Mouse (Mus musculus): Measurements from ENCODE around the gene Pphln1. TPM values are rescaled to one million over a fixed set of nuclear protein-coding genes. Genes with fewer than 3 reads are reported as not detected.

Pphln1 gene
- polyA plus RNA-seq, 1 experiment from 2014 or later: 11.3 TPM

GRCm38 (mm10) chr15:93537745-93538144, 139.6 kb downstream of the Pphln1 start:
- no peaks in the 10 kb centered on the region for H3K9me3 ChIP-seq (ENCODE audit: low read length)
- no peaks in the 10 kb centered on the region for H3K27me3 ChIP-seq (ENCODE audit: insufficient read depth, low read length)
- no peak for ATAC-seq
- no peaks in the 10 kb centered on the region for H3K36me3 ChIP-seq (replicated peaks; ENCODE audit: insufficient read depth, low read length)
- no peak overlapping the region for H3K27ac ChIP-seq (ENCODE audit: low read depth)
- WGBS (ENCODE audit: insufficient replicate concordance): 72% methylated on average over 7 of the region's 7 CpGs
- TF ChIP-seq EP300 (IDR thresholded peaks at IDR 0.05; ENCODE audit: low read depth): no peak
- no peak for TF ChIP-seq CTCF (IDR thresholded peaks at IDR 0.05; ENCODE audit: low read depth)
- DNase-seq: no peak
- no peak overlapping the region for H3K4me2 ChIP-seq (ENCODE audit: low read depth, low read length)
- H3K4me1 ChIP-seq (ENCODE audit: insufficient read depth): no peaks in the 10 kb centered on the region
- H3K9ac ChIP-seq (replicated peaks): no peak overlapping the region
- H3K4me3 ChIP-seq (ENCODE audit: low read depth, low read length): no peak overlapping the region

DNA sequence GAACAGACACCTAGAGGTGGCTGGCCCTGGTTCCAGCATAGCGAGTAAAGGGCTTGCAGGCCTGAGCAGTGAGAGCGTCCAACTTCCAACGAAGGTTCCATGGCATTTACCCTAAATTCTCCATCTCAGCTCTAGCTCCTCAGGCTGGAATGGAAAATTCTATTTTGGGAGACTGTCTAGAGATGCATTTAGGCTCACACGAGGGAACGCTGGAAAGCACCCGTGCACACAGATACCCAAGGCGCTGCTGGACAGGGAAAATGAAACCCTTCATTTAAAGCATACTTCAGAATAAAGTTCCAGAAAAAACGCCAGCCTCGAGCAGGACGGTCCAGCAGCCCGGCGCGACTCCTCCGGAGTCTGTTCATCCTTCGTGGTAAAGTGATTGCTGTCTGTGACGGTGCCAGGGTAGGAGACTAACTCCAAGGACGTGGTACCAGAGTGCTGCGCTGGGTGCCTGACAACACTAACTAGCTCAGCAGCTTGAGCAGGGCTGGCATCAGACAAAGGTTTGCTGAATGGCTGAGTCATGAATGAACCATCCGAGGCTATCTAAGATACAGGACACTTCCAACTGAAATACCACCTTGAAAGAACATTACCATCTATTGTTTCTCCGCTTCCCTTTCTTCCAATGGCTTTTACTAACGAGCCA, 140.5 kb downstream of the Pphln1 start:
- Histone ChIP-seq H3K4me2 (ENCODE audit: low read depth, low read length) (no peak overlapping the region), H3K4me3 (ENCODE audit: low read depth, low read length) (no peak overlapping the region), H3K9me3 (ENCODE audit: low read length) (no peaks in the 10 kb centered on the region), H3K27me3 (ENCODE audit: insufficient read depth, low read length) (no peaks in the 10 kb centered on the region), H3K4me1 (ENCODE audit: insufficient read depth) (no peaks in the 10 kb centered on the region), H3K27ac (ENCODE audit: low read depth) (no peak overlapping the region), H3K36me3 (replicated peaks; ENCODE audit: insufficient read depth, low read length) (no peaks in the 10 kb centered on the region), H3K9ac (replicated peaks) (no peak overlapping the region)
- DNase-seq: no peak
- 78% methylated on average over 21 of the region's 21 CpGs for WGBS (ENCODE audit: insufficient replicate concordance)
- ATAC-seq: no peak
- no peak for TF ChIP-seq EP300 (IDR thresholded peaks at IDR 0.05; ENCODE audit: low read depth)
- TF ChIP-seq CTCF (IDR thresholded peaks at IDR 0.05; ENCODE audit: low read depth): no peak

GRCm38 (mm10) chr15:93539415-93539814, 141.3 kb downstream of the Pphln1 start:
- Histone ChIP-seq H3K36me3 (replicated peaks; ENCODE audit: insufficient read depth, low read length) (no peaks in the 10 kb centered on the region), H3K27me3 (ENCODE audit: insufficient read depth, low read length) (no peaks in the 10 kb centered on the region), H3K4me3 (ENCODE audit: low read depth, low read length) (no peak overlapping the region), H3K4me1 (ENCODE audit: insufficient read depth) (no peaks in the 10 kb centered on the region), H3K9ac (replicated peaks) (no peak overlapping the region), H3K27ac (ENCODE audit: low read depth) (no peak overlapping the region), H3K9me3 (ENCODE audit: low read length) (no peaks in the 10 kb centered on the region), H3K4me2 (ENCODE audit: low read depth, low read length) (no peak overlapping the region)
- WGBS (ENCODE audit: insufficient replicate concordance): 68% methylated on average over 3 of the region's 3 CpGs
- DNase-seq: no peak
- no peak for TF ChIP-seq EP300 (IDR thresholded peaks at IDR 0.05; ENCODE audit: low read depth)
- no peak for TF ChIP-seq CTCF (IDR thresholded peaks at IDR 0.05; ENCODE audit: low read depth)
- no peak for ATAC-seq

Other genes with a start within 250 kb of the Pphln1 start
- gene Gxylt1, start 123.2 kb upstream of the Pphln1 start, polyA plus RNA-seq (2015; fragmentation: Nextera tagmentation; extraction: Ambion mirVana): 1.8 and 2.0 TPM in 2 replicates
- 25.7 and 26.4 TPM in 2 replicates for gene Yaf2, start 61.4 kb upstream of the Pphln1 start, polyA plus RNA-seq (2015; fragmentation: Nextera tagmentation; extraction: Ambion mirVana)
- gene Zcrb1, start within 50 bp of the Pphln1 start, polyA plus RNA-seq (2015; fragmentation: Nextera tagmentation; extraction: Ambion mirVana): 55.1 and 58.8 TPM in 2 replicates
- 2.3 and 2.5 TPM in 2 replicates for gene Prickle1, start 197.5 kb downstream of the Pphln1 start, polyA plus RNA-seq (2015; fragmentation: Nextera tagmentation; extraction: Ambion mirVana)